Mouse (Mus musculus) brain, adult 10 weeks (tissue): ENCODE results near the gene Hcn1. TPM values are rescaled to one million over a fixed set of nuclear protein-coding genes. Genes with fewer than 3 reads are reported as not detected.

Experiments
- polyA plus RNA-seq: library from polyadenylated mRNA; stranded (reverse); fragments of 350-450 nt; fragmentation: Illumina TruSeq; extraction: RNeasy Lipid Tissue Mini Kit (QIAGEN cat#74804); gene quantifications from one replicate; pipeline ENCODE4 v1.2.3, GENCODE M21; 2015; ENCODE audit warnings: low read depth, low replicate concordance

Gene Hcn1
- polyA plus RNA-seq: 16.3 TPM

GRCm38 (mm10) chr13:117602181-117602580 is at the start of gene Hcn1:
Hcn1 (plus strand) TSS chr13:117602320.

